Comparison of ENCODE assay signal across 13 mouse cellular contexts in genomic region chr17:30882206-30882605, GRCm38 (mm10). TPM values are rescaled to one million over a fixed set of nuclear protein-coding genes. Genes with fewer than 3 reads are reported as not detected.
DNase-seq lines count a peak whose midpoint lies in the region; ATAC-seq and TF ChIP-seq lines count a peak whose summit lies in the region.
"Had no signal": no experiment of that assay in that cellular context is flagged by ENCODE, and none has a peak within 500 bp of the region (broad histone marks: within the 10 kb centered on the region; RNA-seq: fewer than 3 reads in every experiment).

No protein-coding gene starts in this region.

- peak; percentile 32; the same call in 1 of the 2 replicates for ATAC-seq in heart, embryonic 16.5 days (replicated peaks; ENCODE audit: extremely low read depth, insufficient read depth, low FRiP score)
- peak; percentile 36; the same call in 1 of the 2 replicates for ATAC-seq in forebrain, postnatal 0 days
- ATAC-seq in lung, embryonic 15.5 days (ENCODE audit: borderline replicate concordance, extremely low read depth, low FRiP score, low TSS enrichment) = peak; percentile 59; the same call in 1 of the 2 replicates
- peak; percentile 37; the same call in 1 of the 2 replicates for ATAC-seq in midbrain, embryonic 15.5 days (replicated peaks)
- no peak for ATAC-seq in kidney, embryonic 16.5 days (ENCODE audit: low FRiP score, low TSS enrichment)
- ATAC-seq: intestine, postnatal 0 days had no signal

- H3K27ac ChIP-seq in heart, embryonic 16.5 days (ENCODE audit: low read length) = no peak overlapping the region
- no peak overlapping the region for H3K27ac ChIP-seq in forebrain, postnatal 0 days (ENCODE audit: low read depth, low read length)
- H3K27ac ChIP-seq in lung, embryonic 15.5 days = peak overlapping the region; percentile 68
- H3K27ac ChIP-seq in midbrain, embryonic 15.5 days = peak overlapping the region; percentile 77
- no peak overlapping the region for H3K27ac ChIP-seq in kidney, embryonic 16.5 days (ENCODE audit: low read length)
- H3K27ac ChIP-seq: liver, embryonic 15.5 days had no signal

- WGBS in heart, embryonic 16.5 days = 2% methylated on average over 6 of the region's 6 CpGs
- 7% methylated on average over 6 of the region's 6 CpGs for WGBS in forebrain, postnatal 0 days
- WGBS in lung, embryonic 15.5 days = under 1% methylated on average over 6 of the region's 6 CpGs
- 3% methylated on average over 6 of the region's 6 CpGs for WGBS in midbrain, embryonic 15.5 days
- WGBS in kidney, embryonic 16.5 days = 6% methylated on average over 6 of the region's 6 CpGs

- no peaks in the 10 kb centered on the region for H3K27me3 ChIP-seq in heart, embryonic 16.5 days (ENCODE audit: control insufficient read depth, insufficient read depth, low read length)
- no peaks in the 10 kb centered on the region for H3K27me3 ChIP-seq in forebrain, postnatal 0 days (ENCODE audit: insufficient read depth, low read length)
- H3K27me3 ChIP-seq in lung, embryonic 15.5 days = no peaks in the 10 kb centered on the region
- no peaks in the 10 kb centered on the region for H3K27me3 ChIP-seq in midbrain, embryonic 15.5 days (replicated peaks)
- H3K27me3 ChIP-seq in kidney, embryonic 16.5 days (ENCODE audit: insufficient read depth, low read length) = peaks cover 6% of the 10 kb centered on the region; the same call in 1 of the 2 replicates
- H3K27me3 ChIP-seq: liver, embryonic 15.5 days had no signal

- H3K9me3 ChIP-seq in heart, embryonic 16.5 days (replicated peaks; ENCODE audit: control insufficient read depth, low read length) = no peaks in the 10 kb centered on the region; the same call in 1 of the 2 replicates
- H3K9me3 ChIP-seq in forebrain, postnatal 0 days (ENCODE audit: low read length) = no peaks in the 10 kb centered on the region
- H3K9me3 ChIP-seq in lung, embryonic 15.5 days = no peaks in the 10 kb centered on the region
- H3K9me3 ChIP-seq in midbrain, embryonic 15.5 days = no peaks in the 10 kb centered on the region
- H3K9me3 ChIP-seq in kidney, embryonic 16.5 days (ENCODE audit: low read length) = peaks cover 12% of the 10 kb centered on the region; the same call in 1 of the 2 replicates
- H3K9me3 ChIP-seq: liver, embryonic 15.5 days had no signal

- no peak overlapping the region for H3K4me3 ChIP-seq in heart, embryonic 16.5 days (ENCODE audit: low read length)
- no peak overlapping the region for H3K4me3 ChIP-seq in forebrain, postnatal 0 days (ENCODE audit: low read depth, low read length)
- H3K4me3 ChIP-seq in lung, embryonic 15.5 days = no peak overlapping the region
- H3K4me3 ChIP-seq in midbrain, embryonic 15.5 days = no peak overlapping the region
- no peak overlapping the region for H3K4me3 ChIP-seq in kidney, embryonic 16.5 days (ENCODE audit: low read length)
- H3K4me3 ChIP-seq: liver, embryonic 15.5 days had no signal

- peaks cover 8% of the 10 kb centered on the region for H3K4me1 ChIP-seq in heart, embryonic 16.5 days (ENCODE audit: control insufficient read depth, insufficient read depth, low read length)
- no peaks in the 10 kb centered on the region for H3K4me1 ChIP-seq in forebrain, postnatal 0 days (ENCODE audit: insufficient read depth)
- peaks cover 14% of the 10 kb centered on the region for H3K4me1 ChIP-seq in lung, embryonic 15.5 days
- peaks cover 16% of the 10 kb centered on the region for H3K4me1 ChIP-seq in midbrain, embryonic 15.5 days
- peaks cover 7% of the 10 kb centered on the region; the same call in 1 of the 2 replicates for H3K4me1 ChIP-seq in kidney, embryonic 16.5 days (ENCODE audit: insufficient read depth, low read length)
- H3K4me1 ChIP-seq: liver, embryonic 15.5 days had no signal

- H3K36me3 ChIP-seq in heart, embryonic 16.5 days (ENCODE audit: control insufficient read depth, insufficient read depth) = no peaks in the 10 kb centered on the region
- no peaks in the 10 kb centered on the region for H3K36me3 ChIP-seq in forebrain, postnatal 0 days (ENCODE audit: insufficient read depth)
- no peaks in the 10 kb centered on the region for H3K36me3 ChIP-seq in lung, embryonic 15.5 days
- no peaks in the 10 kb centered on the region for H3K36me3 ChIP-seq in midbrain, embryonic 15.5 days (replicated peaks)
- H3K36me3 ChIP-seq in kidney, embryonic 16.5 days (ENCODE audit: insufficient read depth, low read length) = no peaks in the 10 kb centered on the region
- H3K36me3 ChIP-seq: liver, embryonic 15.5 days had no signal

- no peak for TF ChIP-seq CTCF in forebrain, postnatal 0 days (IDR thresholded peaks at IDR 0.05; ENCODE audit: low read depth)

- H3K9ac ChIP-seq in heart, embryonic 16.5 days (ENCODE audit: low read length) = no peak overlapping the region
- H3K9ac ChIP-seq in forebrain, postnatal 0 days = no peak overlapping the region
- no peak overlapping the region for H3K9ac ChIP-seq in lung, embryonic 15.5 days
- H3K9ac ChIP-seq in midbrain, embryonic 15.5 days = no peak overlapping the region
- H3K9ac ChIP-seq in kidney, embryonic 16.5 days (replicated peaks; ENCODE audit: low read length) = no peak overlapping the region
- H3K9ac ChIP-seq: liver, embryonic 15.5 days had no signal

- intact Hi-C loops in heart, postnatal 14 days (cut with DNase I) = loop anchor here (5.0 kb wide), 1 partner anchor 510 kb away; no protein-coding TSS in a partner anchor

- H3K4me2 ChIP-seq in heart, embryonic 16.5 days (ENCODE audit: low read depth, low read length) = no peak overlapping the region
- H3K4me2 ChIP-seq in forebrain, postnatal 0 days (ENCODE audit: low read depth) = peak overlapping the region; percentile 17; the same call in 1 of the 2 replicates
- no peak overlapping the region for H3K4me2 ChIP-seq in lung, embryonic 15.5 days
- H3K4me2 ChIP-seq in midbrain, embryonic 15.5 days = peak overlapping the region; percentile 36
- no peak overlapping the region for H3K4me2 ChIP-seq in kidney, embryonic 16.5 days (replicated peaks; ENCODE audit: low read depth, low read length)
- H3K4me2 ChIP-seq: liver, embryonic 15.5 days had no signal

- DNase-seq in heart, postnatal 14 days = no peak
- DNase-seq in forebrain, postnatal 0 days = peak; percentile 18
- DNase-seq in layer of hippocampus, adult 11-12 months (ENCODE audit: low spot score) = no peak
- DNase-seq in cerebellum, postnatal 14 days = no peak
- DNase-seq: cerebellum, postnatal 25 days; gastrocnemius, postnatal 10 days; layer of hippocampus, adult 9-11 months had no signal

RNA-seq across cellular contexts. Expression of gene Glp1r, which starts 19.4 kb away (rescaled TPM):
- 0.49 and 1.7 TPM in 2 replicates for polyA plus RNA-seq in heart, embryonic 16.5 days (2015; fragmentation: Nextera tagmentation; extraction: Ambion mirVana)
- total RNA-seq in heart, postnatal 14 days (2021) = under 1 TPM; 0.41 to 0.62 TPM
- 0.69 and 1.7 TPM in 2 replicates for total RNA-seq in forebrain, postnatal 0 days (2014; rRNA removed)
- polyA plus RNA-seq in forebrain, postnatal 0 days (2015; fragmentation: Nextera tagmentation; extraction: Ambion mirVana) = 0.19 and 0.34 TPM in 2 replicates
- 6.8 and 8.4 TPM in 2 replicates for polyA plus RNA-seq in lung, embryonic 15.5 days (2015; fragmentation: Nextera tagmentation; extraction: Ambion mirVana)
- 0.71 and 0.75 TPM in 2 replicates for polyA plus RNA-seq in midbrain, embryonic 15.5 days (2015; fragmentation: Nextera tagmentation; extraction: Ambion mirVana)
- 0.48 and 0.49 TPM in 2 replicates for polyA plus RNA-seq in kidney, embryonic 16.5 days (2015; fragmentation: Nextera tagmentation; extraction: Ambion mirVana)
- polyA plus RNA-seq: liver, embryonic 15.5 days had no signal

Comparison
In these comparisons a context has a peak if more than half of its experiments do, and no peak if none do; other contexts are left out.
1. H3K27ac ChIP-seq: peak in lung, embryonic 15.5 days (single experiment) and midbrain, embryonic 15.5 days (single experiment); none in heart, embryonic 16.5 days (single experiment), forebrain, postnatal 0 days (single experiment) and kidney, embryonic 16.5 days (single experiment).
2. H3K4me2 ChIP-seq: peak in forebrain, postnatal 0 days (single experiment) and midbrain, embryonic 15.5 days (single experiment); none in heart, embryonic 16.5 days (single experiment), lung, embryonic 15.5 days (single experiment) and kidney, embryonic 16.5 days (single experiment).